Mouse (Mus musculus): ENCODE measurements at regions not wholly inside any gene's neighbourhood (a gene's known extent, or its start where the extent isn't known, plus 50 kb on each side); places are given as distances from the start of the nearest gene placed in this dataset.

- no peak for DNase-seq (ENCODE audit: low spot score)
Measured at GRCm38 (mm10) chr14:120560416-120560815, 82.2 kb downstream of the Rap2a start.

DNA sequence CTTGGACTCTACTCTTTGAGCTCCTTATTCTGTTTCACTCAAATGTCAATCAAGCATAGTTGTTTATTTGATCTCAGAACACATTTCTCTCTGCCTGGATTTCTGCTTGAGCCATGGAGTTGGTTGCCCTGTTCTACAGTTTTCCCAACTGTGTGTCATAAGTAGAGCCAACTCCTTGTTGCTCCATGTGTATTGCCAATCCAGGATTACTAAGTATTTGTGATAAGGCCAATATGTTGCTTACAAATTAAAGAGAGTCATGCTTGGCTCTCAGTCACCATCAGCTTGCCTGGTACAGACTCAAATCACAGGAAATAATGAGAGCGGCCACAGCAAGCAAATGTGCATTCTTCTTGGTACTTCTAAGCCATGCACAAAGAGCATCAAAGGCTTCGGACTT, 82.7 kb downstream of the Rap2a start:
- DNase-seq (ENCODE audit: low spot score): no peak

- DNase-seq (ENCODE audit: low spot score): no peak
Measured at GRCm38 (mm10) chr14:120566945-120567344, 88.7 kb downstream of the Rap2a start.

- no peak for DNase-seq (ENCODE audit: low spot score)
Measured at GRCm38 (mm10) chr14:120568054-120568453, 89.8 kb downstream of the Rap2a start.

DNA sequence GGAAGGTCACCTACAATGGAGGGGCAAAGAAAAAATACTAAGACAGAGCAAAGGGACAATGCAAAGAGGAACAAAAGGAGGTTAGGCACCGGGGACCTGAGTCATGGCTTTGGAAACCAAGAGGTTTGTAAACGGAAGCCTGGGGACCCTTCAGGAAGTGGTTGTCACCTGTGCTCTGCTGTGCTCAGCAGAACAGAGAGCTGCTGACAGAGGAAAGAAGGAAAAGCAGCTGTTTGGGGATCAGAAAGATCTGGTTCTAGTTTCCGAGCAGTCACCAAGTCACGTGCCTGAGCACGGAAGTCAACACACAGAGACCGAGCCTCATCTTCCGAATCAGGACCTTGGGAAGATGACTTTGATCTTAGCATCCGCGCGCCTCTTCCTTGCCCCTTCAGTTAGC, 94.0 kb downstream of the Rap2a start:
- no peak for DNase-seq (ENCODE audit: low spot score)

DNA sequence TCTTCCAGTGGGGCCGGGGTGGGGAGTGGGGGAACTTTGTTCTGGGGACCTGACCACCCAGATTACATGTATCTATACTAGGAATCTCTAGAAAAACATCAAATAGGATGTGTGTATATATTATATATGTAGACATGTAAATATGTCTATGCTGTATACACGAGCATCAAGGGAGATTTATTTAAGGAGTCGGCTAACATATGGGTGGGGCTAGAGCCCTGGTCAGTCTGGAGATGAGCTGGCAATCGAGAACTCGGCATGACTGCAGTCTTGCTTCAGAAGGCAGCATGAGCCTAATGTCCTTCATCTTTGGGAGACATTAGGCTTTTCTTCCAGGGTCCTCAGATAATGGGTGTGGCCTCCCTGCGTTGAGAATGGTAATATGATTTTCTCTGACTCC, 97.0 kb downstream of the Rap2a start:
- no peak for DNase-seq (ENCODE audit: low spot score)

- DNase-seq (ENCODE audit: low spot score): no peak
Measured at GRCm38 (mm10) chr14:120578352-120579080, 100.3 kb downstream of the Rap2a start.

DNA sequence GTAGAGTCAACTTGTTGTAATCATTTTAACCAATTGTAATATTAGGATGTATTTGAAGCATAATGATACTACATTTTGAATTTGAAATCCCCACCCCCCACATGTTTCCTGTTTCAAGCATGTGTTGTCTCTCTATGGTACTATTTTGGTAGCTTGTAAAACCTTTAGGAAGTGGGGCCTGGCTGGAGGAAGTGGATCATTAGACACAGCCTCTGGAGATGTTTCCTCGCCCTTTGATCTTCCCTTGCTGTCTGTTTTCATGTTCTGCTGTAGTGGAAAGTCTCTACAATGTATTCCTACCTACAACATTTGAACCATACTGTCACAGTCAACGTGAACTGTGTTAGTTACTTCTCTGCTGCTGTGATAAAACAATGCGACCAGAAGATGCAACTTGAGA, 105.6 kb downstream of the Rap2a start:
- DNase-seq (ENCODE audit: low spot score): no peak

GRCm38 (mm10) chr14:120592191-120592590, 113.9 kb downstream of the Rap2a start:
- no peak for DNase-seq (ENCODE audit: low spot score)

- no peak for DNase-seq (ENCODE audit: low spot score)
Measured at GRCm38 (mm10) chr14:120600414-120600935, 122.2 kb downstream of the Rap2a start.

- DNase-seq (ENCODE audit: low spot score): no peak
Measured at GRCm38 (mm10) chr14:120601510-120601909, 123.3 kb downstream of the Rap2a start.

DNA sequence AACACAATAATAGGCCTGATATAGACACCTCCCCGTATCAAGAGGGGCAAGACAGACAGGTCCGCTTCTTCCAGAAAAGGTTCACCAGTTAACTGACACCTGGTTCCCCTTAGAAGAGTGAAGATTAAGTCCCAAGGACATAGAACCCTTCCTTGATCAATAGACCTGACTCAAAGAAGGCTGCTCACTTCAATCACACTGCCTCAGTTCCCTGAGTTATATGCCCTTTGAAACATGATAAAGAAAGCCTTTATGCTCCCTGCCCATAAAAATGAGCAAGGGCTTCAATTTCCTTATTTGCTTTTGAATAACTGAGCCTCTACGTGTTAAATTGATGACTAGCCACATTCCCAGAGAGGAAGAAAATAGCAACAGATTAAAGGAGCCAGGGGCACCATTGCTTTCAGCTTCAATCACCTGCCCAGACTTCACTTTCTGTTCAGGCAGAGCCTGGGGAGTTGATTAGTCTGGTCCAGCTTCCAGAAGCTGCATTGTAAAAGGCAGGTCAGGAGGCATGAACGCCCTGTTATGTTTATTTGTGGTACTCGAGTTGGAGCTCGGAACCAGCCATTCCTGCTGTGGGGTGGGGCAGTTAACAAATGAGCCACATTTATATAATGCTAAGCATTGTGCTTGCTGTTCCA, 125.7 kb downstream of the Rap2a start:
- no peak for DNase-seq (ENCODE audit: low spot score)

- no peak for DNase-seq (ENCODE audit: low spot score)
Measured at GRCm38 (mm10) chr14:120607801-120608200, 129.6 kb downstream of the Rap2a start.

DNA sequence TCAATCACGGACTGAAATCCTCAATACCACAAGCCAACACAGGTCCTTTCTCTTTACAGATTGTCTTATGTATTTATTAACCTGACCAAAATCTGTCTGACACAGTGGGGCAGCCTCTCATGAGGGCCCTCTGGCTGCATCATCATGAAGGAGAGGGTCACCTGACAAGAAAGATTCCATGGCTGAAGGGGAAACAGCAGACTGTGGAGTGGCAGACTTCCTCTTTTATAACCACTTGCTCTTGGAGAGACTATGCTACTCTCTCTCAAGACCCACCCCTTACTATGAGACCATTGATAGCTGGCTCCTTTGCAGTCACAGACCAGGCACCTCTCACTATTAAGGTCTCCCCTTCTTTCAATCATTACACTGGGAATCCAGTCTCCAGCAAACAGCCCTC, 133.1 kb downstream of the Rap2a start:
- no peak for DNase-seq (ENCODE audit: low spot score)

DNA sequence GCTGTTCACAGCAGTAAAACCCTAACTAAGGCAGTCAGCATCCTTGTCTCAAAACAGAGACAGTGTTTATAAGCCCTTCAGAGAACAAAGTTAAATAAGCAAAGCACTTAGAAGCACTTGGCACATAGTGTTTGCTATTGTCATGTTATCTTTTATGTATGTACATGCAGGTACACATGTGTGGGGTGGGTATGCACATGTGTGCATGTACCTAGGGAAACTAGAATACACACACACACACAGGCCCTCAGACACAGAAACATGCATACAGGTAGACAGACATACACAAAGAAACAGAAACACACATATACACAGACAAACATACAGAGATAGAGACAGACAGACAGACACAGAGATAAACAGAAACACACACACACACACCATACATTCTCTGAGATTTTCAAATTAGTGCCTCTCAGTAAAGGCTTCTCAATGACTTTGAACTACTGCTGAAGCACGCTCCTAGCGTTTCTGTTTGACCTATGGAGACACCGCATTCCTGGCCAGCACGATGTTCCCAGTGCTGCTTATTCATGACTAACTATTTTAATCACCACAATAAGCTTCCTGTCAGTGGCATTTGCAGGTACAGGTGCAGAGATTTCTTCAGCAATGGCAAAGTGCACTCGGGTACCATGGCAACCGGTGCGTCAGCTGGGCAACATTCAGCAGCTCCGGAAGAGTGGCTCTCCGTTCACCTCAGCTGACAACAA, 148.1 kb downstream of the Rap2a start:
- no peak for DNase-seq (ENCODE audit: low spot score)

- no peak for DNase-seq (ENCODE audit: low spot score)
Measured at GRCm38 (mm10) chr14:120626936-120627277, 148.7 kb downstream of the Rap2a start.

- DNase-seq (ENCODE audit: low spot score): no peak
Measured at GRCm38 (mm10) chr14:120632771-120633170, 154.5 kb downstream of the Rap2a start.

- DNase-seq (ENCODE audit: low spot score): no peak
Measured at GRCm38 (mm10) chr14:120636726-120637400, 158.6 kb downstream of the Rap2a start.

DNA sequence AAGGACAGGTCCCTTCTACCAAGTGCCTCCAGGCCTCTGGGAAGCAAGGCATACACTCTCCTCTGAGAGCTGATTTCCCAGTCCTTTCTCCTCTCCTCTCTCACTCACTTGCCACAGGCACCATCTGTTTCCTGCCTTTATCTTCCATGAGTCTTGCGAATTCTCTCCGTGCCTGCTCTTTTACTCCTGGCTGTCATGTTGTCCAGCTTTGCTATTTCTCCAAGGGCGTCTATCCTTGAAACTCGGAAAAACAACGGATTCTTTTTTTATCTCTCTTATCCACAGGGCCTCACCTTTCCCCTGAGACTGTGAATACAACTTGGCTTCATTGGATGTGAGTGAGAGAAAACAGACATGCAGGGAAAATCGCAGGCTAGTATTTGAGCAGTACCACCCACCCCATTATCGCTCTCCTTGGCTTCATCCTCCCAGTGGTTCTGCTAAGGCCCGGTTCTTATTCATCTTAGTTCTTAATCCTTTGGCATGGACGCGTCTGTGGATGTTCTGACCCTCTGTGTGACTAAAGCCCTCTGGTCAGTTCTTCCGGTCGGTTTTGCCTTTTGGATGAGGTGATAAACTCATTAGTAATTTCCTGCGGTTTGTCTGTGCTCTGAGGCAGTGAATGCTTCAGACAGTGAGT, 159.4 kb downstream of the Rap2a start:
- DNase-seq (ENCODE audit: low spot score): peak; percentile 19

- DNase-seq (ENCODE audit: low spot score): no peak
Measured at GRCm38 (mm10) chr14:120642591-120642990, 164.3 kb downstream of the Rap2a start.

- no peak for DNase-seq (ENCODE audit: low spot score)
Measured at GRCm38 (mm10) chr14:120652034-120652433, 173.8 kb downstream of the Rap2a start.

GRCm38 (mm10) chr14:120660321-120660781, 182.1 kb downstream of the Rap2a start:
- DNase-seq (ENCODE audit: low spot score): peak; percentile 47

Measured in heart, adult 8-10 months (tissue).